Mouse (Mus musculus): Measurements from ENCODE around the gene Vmn1r232. TPM values are rescaled to one million over a fixed set of nuclear protein-coding genes. Genes with fewer than 3 reads are reported as not detected.

Gene Vmn1r232
- polyA plus RNA-seq (2016; fragmentation: Nextera tagmentation; extraction: Ambion mirVana) = not detected in 2 replicates

DNA sequence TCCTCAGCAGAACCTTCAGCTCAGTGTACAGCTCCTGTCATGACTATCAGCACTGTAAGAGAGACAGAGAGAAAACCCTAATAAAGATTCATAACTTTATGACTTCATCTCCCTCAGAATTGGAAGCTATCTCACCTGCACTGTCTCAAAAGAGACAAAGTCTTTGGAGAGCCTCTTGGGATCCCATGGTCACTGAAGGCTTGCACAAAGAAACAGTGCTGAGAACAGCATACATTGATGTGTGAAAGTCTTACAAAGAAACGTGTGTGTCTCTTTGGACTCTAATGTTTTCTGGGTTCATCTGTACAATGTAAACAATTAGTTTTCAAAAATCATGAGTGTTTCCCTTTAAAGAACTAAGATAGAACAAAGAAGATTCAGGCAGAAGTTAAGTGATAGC lies at the start of gene Vmn1r232:
Gene Vmn1r232 (minus strand): TSS at position 101 of the 400 bp plus-strand sequence.
- Histone ChIP-seq H3K9ac (no peak within 1 kb of the TSS), H3K4me1 (no peaks in the 10 kb centered on the region), H3K27me3 (replicated peaks) (no peaks in the 10 kb centered on the region), H3K36me3 (no peaks in the 10 kb centered on the region), H3K4me3 (no peak within 1 kb of the TSS), H3K9me3 (replicated peaks) (no peaks in the 10 kb centered on the region), H3K4me2 (no peak within 1 kb of the TSS), H3K27ac (no peak within 1 kb of the TSS)
- no peak for ATAC-seq
- WGBS (ENCODE audit: insufficient replicate concordance) = 35% methylated on average over 1 of the region's 1 CpGs

DNA sequence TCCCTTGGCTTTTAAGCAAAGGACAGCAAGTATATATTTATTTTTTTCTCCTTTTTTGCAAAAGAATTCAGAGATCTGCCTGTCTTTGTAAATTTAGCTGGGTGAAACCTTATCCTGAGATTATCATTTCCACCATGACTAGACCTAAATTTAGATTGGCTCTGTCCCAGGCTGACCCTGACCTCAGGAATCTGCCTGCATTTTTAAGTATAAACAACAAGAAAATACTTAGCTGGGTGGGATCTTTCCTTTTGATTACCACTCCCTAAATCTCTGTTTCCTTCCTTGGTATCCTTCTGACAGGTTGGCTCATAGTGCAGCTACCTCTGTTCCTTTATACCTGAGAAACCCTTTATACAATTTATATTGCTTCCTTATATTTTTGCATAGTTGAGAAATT lies 47.2 kb upstream of the Vmn1r232 start:
- H3K27ac ChIP-seq = no peak overlapping the region
- peaks cover 81% of the 10 kb centered on the region for H3K36me3 ChIP-seq
- no peak overlapping the region for H3K4me3 ChIP-seq
- no peaks in the 10 kb centered on the region for H3K27me3 ChIP-seq (replicated peaks)
- H3K9me3 ChIP-seq (replicated peaks) = no peaks in the 10 kb centered on the region
- H3K9ac ChIP-seq = no peak overlapping the region
- no peak for ATAC-seq
- H3K4me2 ChIP-seq = no peak overlapping the region
- H3K4me1 ChIP-seq = no peaks in the 10 kb centered on the region

DNA sequence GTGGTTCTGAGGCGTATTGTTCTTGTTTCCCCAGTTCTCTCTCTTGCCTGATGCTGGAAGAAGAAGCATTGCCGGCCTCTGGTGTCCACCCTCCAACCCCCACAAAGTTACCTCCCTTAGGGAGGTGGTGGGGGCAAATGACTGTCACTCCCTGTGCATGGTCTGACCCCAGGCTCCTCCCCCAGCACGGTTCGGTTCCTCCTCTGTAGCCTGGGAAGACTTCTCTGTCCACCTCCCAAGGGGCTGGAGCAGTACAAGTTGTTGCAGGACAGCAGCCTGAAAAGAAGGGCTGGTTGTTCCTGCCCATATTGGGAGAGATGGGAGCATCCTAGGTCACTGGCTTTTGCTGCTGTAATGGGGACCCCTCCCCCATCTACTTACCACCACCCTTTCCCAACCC lies 45.9 kb upstream of the Vmn1r232 start:
- H3K36me3 ChIP-seq = peaks cover 94% of the 10 kb centered on the region
- 88% methylated on average over 4 of the region's 4 CpGs for WGBS (ENCODE audit: insufficient replicate concordance)
- H3K9me3 ChIP-seq (replicated peaks) = no peaks in the 10 kb centered on the region
- H3K9ac ChIP-seq = no peak overlapping the region
- no peak overlapping the region for H3K4me2 ChIP-seq
- no peaks in the 10 kb centered on the region for H3K4me1 ChIP-seq
- no peak overlapping the region for H3K27ac ChIP-seq
- ATAC-seq = no peak
- H3K27me3 ChIP-seq (replicated peaks) = no peaks in the 10 kb centered on the region
- no peak overlapping the region for H3K4me3 ChIP-seq

DNA sequence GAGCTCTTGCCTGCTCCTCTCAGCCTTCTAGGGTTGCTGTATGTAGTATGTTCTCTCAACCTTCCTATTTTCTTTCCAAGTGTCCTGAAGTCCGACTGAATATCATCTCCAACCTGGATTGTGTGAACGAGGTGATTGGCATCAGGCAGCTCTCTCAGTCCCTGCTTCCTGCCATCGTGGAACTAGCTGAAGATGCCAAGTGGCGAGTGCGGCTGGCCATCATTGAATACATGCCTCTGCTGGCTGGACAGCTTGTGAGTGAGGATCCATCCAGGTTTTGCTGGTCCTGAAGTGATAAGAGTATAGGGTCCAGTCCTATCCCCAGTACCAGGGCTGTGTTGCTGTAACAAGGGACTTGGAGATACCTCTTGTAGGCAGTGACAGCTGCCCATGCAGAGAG lies 40.9 kb upstream of the Vmn1r232 start:
- H3K27ac ChIP-seq = no peak overlapping the region
- H3K27me3 ChIP-seq (replicated peaks) = no peaks in the 10 kb centered on the region
- H3K4me1 ChIP-seq = no peaks in the 10 kb centered on the region
- no peak overlapping the region for H3K9ac ChIP-seq
- peaks cover 100% of the 10 kb centered on the region for H3K36me3 ChIP-seq
- H3K9me3 ChIP-seq (replicated peaks) = no peaks in the 10 kb centered on the region
- H3K4me2 ChIP-seq = no peak overlapping the region
- WGBS (ENCODE audit: insufficient replicate concordance) = 84% methylated on average over 5 of the region's 5 CpGs
- no peak for ATAC-seq
- H3K4me3 ChIP-seq = no peak overlapping the region

DNA sequence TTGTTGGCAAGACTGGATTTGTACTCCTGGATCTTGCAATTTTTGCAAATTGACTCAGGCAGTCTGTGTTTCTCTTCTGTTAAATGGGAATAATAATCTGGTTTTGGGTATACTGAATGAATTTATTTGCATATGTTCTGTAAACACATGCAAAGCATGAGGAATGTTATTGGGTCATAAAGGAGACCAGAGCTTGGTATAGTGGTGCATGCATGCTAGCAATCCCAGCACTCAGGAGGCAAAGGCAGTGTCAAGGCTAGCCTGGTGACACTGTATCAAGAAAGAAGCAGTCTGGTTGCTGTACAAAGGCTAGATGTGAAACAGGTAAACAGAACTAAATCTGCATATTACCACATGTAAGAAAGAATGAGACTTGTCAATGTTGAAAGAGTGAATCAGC lies 27.1 kb upstream of the Vmn1r232 start:
- Histone ChIP-seq H3K27me3 (replicated peaks) (no peaks in the 10 kb centered on the region; the same call in 1 of the 2 replicates), H3K4me2 (peak overlapping the region; percentile 82), H3K27ac (no peak overlapping the region), H3K9ac (peak overlapping the region; percentile 86), H3K9me3 (replicated peaks) (no peaks in the 10 kb centered on the region), H3K36me3 (peaks cover 15% of the 10 kb centered on the region), H3K4me1 (peaks cover 33% of the 10 kb centered on the region), H3K4me3 (peak overlapping the region; percentile 86)
- no peak for ATAC-seq

DNA sequence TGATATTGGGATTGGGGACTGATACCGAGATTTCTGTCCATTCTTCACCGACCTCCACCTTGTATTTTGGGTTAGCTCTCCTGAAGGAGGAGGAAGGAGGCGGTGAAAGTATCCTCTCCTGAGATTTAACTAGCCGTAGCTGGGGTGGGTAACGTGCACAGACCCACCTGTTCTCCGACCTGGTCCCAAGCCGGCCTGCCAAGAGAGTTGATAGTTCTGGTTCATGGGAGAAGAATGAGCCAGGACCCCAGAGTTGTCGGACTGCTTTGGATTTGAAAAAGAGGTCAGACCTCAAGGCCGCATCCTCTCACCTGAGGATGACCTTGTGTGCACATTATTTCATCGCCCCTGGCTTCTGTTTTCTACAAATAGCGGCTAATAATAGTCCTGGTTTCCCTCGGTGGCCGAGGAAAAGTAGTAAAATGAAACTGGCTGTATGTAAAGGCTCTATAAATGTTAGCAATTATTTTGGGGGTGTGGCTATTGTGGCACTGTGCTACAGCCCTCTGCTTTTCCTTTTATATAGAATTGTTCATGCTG lies 26.6 kb upstream of the Vmn1r232 start:
- peaks cover 10% of the 10 kb centered on the region for H3K36me3 ChIP-seq
- no peaks in the 10 kb centered on the region for H3K9me3 ChIP-seq (replicated peaks)
- peak overlapping the region; percentile 86 for H3K4me3 ChIP-seq
- WGBS (ENCODE audit: insufficient replicate concordance) = under 1% methylated on average over 13 of the region's 13 CpGs
- peak overlapping the region; percentile 86 for H3K9ac ChIP-seq
- peaks cover 33% of the 10 kb centered on the region for H3K4me1 ChIP-seq
- ATAC-seq = no peak
- H3K27ac ChIP-seq = peak overlapping the region; percentile 92
- H3K27me3 ChIP-seq (replicated peaks) = no peaks in the 10 kb centered on the region; the same call in 1 of the 2 replicates
- peak overlapping the region; percentile 82 for H3K4me2 ChIP-seq

DNA sequence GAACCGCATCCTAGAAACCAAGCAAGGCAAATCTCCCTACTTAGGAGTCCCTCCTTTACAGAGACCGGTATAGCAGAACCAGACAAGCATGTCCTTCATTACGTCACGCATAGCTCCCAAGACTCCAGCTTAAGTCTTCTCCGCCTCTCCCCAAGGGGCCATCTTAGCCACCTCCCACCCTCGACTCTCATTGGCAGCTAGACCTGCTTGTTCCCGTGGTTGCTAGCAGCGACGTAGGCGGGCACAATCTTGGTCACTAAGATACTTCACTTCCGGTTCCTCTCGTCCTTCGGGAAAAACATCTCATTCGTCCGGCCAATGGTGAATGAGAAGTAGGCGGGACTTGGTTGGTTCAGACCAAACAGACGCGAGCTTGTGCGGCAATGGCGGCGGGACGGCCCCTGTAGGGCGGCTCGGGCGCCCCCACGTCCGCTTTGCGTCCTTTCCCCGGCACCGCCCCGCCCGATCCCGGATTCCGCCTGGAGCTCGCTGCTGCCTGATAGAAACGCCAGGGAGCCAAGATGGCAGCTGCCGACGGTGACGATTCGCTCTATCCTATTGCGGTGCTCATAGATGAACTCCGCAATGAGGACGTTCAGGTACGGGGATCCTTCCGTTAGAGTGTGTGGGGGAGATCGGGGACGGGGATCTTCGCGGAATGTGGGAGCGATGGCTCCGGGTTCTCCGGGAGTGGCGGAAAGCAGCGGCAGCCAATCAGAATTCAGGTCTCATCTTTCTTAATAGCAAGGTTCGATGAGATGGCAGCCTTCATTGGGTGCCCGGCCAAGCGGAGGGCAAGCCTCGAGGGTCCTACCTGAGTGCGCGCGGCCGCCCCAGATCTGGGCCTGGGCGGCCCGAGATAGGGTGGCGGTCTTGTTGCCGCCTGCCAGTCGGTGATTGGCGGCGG lies 25.7 kb upstream of the Vmn1r232 start, which contains the start of gene Ppp2r1a:
Gene Ppp2r1a (plus strand): TSS at position 327 of the 907 bp plus-strand sequence.
- H3K4me2 ChIP-seq = peak within 1 kb of the TSS; percentile 82
- peak; percentile 98 for ATAC-seq
- H3K27me3 ChIP-seq (replicated peaks) = no peaks in the 10 kb centered on the region; the same call in 1 of the 2 replicates
- H3K27ac ChIP-seq = peak within 1 kb of the TSS; percentile 92
- no peaks in the 10 kb centered on the region for H3K9me3 ChIP-seq (replicated peaks)
- 0 out of 2 replicates have a peak, but pooled peaks cover 3% of the 10 kb centered on the region for H3K36me3 ChIP-seq
- H3K4me3 ChIP-seq = peak within 1 kb of the TSS; percentile 86
- WGBS (ENCODE audit: insufficient replicate concordance) = 2% methylated on average over 69 of the region's 69 CpGs
- H3K9ac ChIP-seq = peak within 1 kb of the TSS; percentile 86
- H3K4me1 ChIP-seq = peaks cover 33% of the 10 kb centered on the region

DNA sequence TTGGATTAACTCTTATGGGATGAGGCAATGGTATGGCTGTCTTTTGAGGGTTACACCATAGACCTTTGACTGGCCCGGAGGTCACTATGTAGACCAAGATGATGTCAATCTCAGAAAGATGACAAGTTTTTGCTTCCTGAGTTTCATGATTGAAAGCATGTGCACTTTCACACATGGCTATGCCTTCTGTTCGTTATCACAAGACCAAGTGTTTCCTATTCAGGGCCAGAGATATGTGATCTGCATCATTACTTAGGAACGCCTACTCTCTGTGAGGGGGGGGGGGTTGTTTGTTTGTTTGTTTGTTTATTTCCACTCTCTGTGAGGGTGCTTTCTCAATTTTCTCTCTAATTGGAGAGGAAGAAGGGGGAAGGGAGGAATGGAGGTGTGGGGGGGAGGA lies 24.7 kb upstream of the Vmn1r232 start:
- no peaks in the 10 kb centered on the region for H3K9me3 ChIP-seq (replicated peaks)
- H3K36me3 ChIP-seq = 0 out of 2 replicates have a peak, but pooled peaks cover 2% of the 10 kb centered on the region
- H3K4me3 ChIP-seq = peak overlapping the region; percentile 86
- WGBS (ENCODE audit: insufficient replicate concordance) = 43% methylated on average over 3 of the region's 3 CpGs
- H3K4me1 ChIP-seq = peaks cover 29% of the 10 kb centered on the region
- ATAC-seq = no peak
- no peaks in the 10 kb centered on the region; the same call in 1 of the 2 replicates for H3K27me3 ChIP-seq (replicated peaks)
- peak overlapping the region; percentile 56 for H3K9ac ChIP-seq
- peak overlapping the region; percentile 75 for H3K4me2 ChIP-seq
- peak overlapping the region; percentile 77 for H3K27ac ChIP-seq

DNA sequence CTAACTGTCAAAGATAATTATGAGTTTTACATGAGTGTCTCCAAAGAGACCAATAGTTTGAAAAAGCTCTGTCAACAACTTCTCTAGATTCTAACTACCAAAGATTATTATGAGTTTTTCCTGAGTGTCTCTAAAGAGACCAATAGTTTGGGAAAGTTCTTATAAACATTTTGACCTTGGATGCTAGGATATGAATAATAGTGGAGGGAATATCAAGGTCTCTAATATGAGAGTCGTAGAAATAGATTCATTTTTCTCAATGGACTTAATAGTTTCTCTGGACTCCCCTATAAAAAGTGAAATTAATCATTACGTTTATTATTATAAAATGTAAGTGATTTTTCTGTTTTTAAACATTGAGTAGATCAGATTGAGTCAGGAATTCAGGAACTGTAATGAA lies 14.5 kb downstream of the Vmn1r232 start, which contains the start of gene Vmn1r231:
Gene Vmn1r231 (minus strand): TSS at position 101 of the 400 bp plus-strand sequence.
- 48% methylated on average over 2 of the region's 2 CpGs for WGBS (ENCODE audit: insufficient replicate concordance)
- ATAC-seq = no peak
- no peak within 1 kb of the TSS for H3K4me2 ChIP-seq
- H3K27ac ChIP-seq = no peak within 1 kb of the TSS
- no peaks in the 10 kb centered on the region for H3K27me3 ChIP-seq (replicated peaks)
- no peak within 1 kb of the TSS for H3K9ac ChIP-seq
- H3K4me3 ChIP-seq = no peak within 1 kb of the TSS
- H3K36me3 ChIP-seq = no peaks in the 10 kb centered on the region
- H3K4me1 ChIP-seq = no peaks in the 10 kb centered on the region
- H3K9me3 ChIP-seq (replicated peaks) = no peaks in the 10 kb centered on the region

Other genes with a start within 250 kb of the Vmn1r232 start
- not detected in 2 replicates for gene Vmn1r226, start 236.9 kb downstream of the Vmn1r232 start, polyA plus RNA-seq (2016; fragmentation: Nextera tagmentation; extraction: Ambion mirVana)
- gene Vmn1r227, start 189.9 kb downstream of the Vmn1r232 start, polyA plus RNA-seq (2016; fragmentation: Nextera tagmentation; extraction: Ambion mirVana) = not detected in 2 replicates
- not detected in 2 replicates for gene Vmn1r228, start 133.6 kb downstream of the Vmn1r232 start, polyA plus RNA-seq (2016; fragmentation: Nextera tagmentation; extraction: Ambion mirVana)
- not detected in 2 replicates for gene Vmn1r229, start 108.2 kb downstream of the Vmn1r232 start, polyA plus RNA-seq (2016; fragmentation: Nextera tagmentation; extraction: Ambion mirVana)
- gene Vmn1r230, start 79.3 kb downstream of the Vmn1r232 start, polyA plus RNA-seq (2016; fragmentation: Nextera tagmentation; extraction: Ambion mirVana) = not detected in 2 replicates
- not detected in 2 replicates for gene Vmn1r231, start 14.6 kb downstream of the Vmn1r232 start, polyA plus RNA-seq (2016; fragmentation: Nextera tagmentation; extraction: Ambion mirVana)
- 142 and 143 TPM in 2 replicates for gene Ppp2r1a, start 25.6 kb upstream of the Vmn1r232 start, polyA plus RNA-seq (2016; fragmentation: Nextera tagmentation; extraction: Ambion mirVana)
- gene Vmn1r233, start 76.8 kb upstream of the Vmn1r232 start, polyA plus RNA-seq (2016; fragmentation: Nextera tagmentation; extraction: Ambion mirVana) = not detected in 2 replicates
- 6.4 and 6.9 TPM in 2 replicates for gene Zfp160, start 89.2 kb upstream of the Vmn1r232 start, polyA plus RNA-seq (2016; fragmentation: Nextera tagmentation; extraction: Ambion mirVana)